Mouse (Mus musculus): Measurements from ENCODE around the gene Bach2. TPM values are rescaled to one million over a fixed set of nuclear protein-coding genes. Genes with fewer than 3 reads are reported as not detected.

Gene Bach2
- polyA plus RNA-seq, 1 experiment from 2014 or later, result 4.4 TPM

DNA sequence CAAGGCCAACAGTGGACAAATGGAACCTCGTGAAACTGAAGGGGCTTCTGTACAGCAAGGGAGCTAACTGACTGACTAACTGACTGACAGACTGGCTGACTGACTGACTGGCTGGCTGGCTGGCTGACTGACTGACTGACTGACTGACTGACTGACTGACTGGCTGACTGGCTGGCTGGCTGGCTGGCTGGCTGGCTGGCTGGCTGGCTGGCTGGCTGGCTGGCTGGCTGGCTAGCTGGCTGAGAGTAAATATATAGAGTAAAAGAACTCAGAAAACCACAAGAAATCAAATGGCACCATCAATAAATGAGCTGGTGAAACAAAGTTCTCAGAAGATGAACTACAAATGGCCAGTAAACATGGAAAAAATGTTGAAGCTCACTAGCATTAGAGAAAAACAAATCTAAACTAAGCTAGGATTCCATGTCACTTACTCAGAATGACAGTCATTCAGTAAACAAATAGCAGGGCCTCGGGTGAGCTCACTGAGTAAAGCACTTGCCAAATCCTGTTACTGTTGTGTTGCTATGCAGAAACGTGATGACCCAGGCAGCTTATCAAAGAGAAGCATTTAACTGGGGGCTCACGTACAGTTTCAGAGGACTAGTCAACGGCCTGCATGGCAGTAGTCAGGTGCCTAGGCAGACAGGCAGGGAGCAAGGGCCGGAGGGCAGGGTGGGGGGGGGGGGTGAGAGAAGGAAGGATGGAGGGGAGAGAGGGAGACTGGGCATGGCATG is 280.4 kb downstream of the Bach2 start:
- DNase-seq (ENCODE audit: low read depth, low spot score) (peak; percentile 19), ATAC-seq (peak; percentile 31)
- TF ChIP-seq CTCF (IDR thresholded peaks at IDR 0.05), result no peak
- no peaks in the 10 kb centered on the region for H3K27me3 ChIP-seq
- ChIA-PET POLR2A (no interaction called here), CTCF (interaction anchor here (0.7 kb wide), 1 partner anchor 87 kb away, joined by 3 read pairs; no protein-coding TSS in a partner anchor)
- in situ Hi-C loops (cut with MboI; ENCODE audit: low pct_unique_long_range_greater_than_20kb), result no loop called here

DNA sequence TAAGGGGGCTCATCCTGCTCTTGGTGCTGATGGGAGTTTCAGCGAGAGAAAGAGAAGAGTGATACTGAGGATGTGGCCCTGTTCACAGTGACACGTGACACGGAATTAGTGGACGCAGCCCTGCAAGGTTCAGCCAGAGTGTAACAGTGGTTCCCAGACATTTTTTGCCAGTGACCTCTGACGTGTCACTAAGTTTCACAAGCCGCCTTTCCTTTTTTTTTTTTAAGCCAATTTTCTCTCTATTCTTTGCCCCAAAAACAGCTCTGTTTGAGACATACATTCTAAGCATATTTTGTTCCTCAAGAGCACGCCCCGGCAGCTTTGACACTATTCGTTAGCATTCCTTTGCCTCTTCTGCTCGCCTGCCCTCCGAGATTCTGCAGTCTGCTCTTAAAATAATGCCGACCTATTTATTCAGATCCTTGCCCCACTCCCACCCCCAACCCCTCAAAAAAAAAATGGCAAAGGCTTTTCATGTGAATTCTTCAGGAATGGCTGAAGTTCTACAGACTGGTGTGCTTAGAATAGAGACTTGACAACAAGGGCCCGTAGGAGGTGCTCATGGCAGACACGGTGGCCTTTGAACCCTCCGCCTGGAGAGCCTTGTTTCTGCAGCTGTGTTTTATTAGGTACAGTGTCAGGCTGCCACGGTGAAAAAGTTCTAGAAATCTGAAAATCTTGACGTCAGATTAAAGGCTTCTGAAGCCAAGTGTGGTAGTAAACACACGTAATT is 282.2 kb downstream of the Bach2 start:
- ChIA-PET POLR2A (no interaction called here), CTCF (interaction anchor here (0.6 kb wide), 1 partner anchor 322 kb away, joined by 3 read pairs; no protein-coding TSS in a partner anchor)
- in situ Hi-C loops (cut with MboI; ENCODE audit: low pct_unique_long_range_greater_than_20kb), result no loop called here
- H3K27me3 ChIP-seq, result no peaks in the 10 kb centered on the region
- ATAC-seq (no peak), DNase-seq (ENCODE audit: low read depth, low spot score) (no peak)
- TF ChIP-seq CTCF (IDR thresholded peaks at IDR 0.05), result no peak

GRCm38 (mm10) chr4:32521361-32521740 is 282.7 kb downstream of the Bach2 start:
- no peak for TF ChIP-seq CTCF (IDR thresholded peaks at IDR 0.05)

GRCm38 (mm10) chr4:32522013-32522412 is 283.4 kb downstream of the Bach2 start:
- no peaks in the 10 kb centered on the region for H3K27me3 ChIP-seq
- TF ChIP-seq CTCF (IDR thresholded peaks at IDR 0.05), result no peak
- DNase-seq (ENCODE audit: low read depth, low spot score) (no peak), ATAC-seq (no peak)
- ChIA-PET CTCF (interaction anchor here (0.6 kb wide), 1 partner anchor 967 kb away, joined by 3 read pairs; no protein-coding TSS in a partner anchor), POLR2A (no interaction called here)
- in situ Hi-C loops (cut with MboI; ENCODE audit: low pct_unique_long_range_greater_than_20kb), result no loop called here

More at GRCm38 (mm10) chr4:32521361-32521740, 282.7 kb downstream of the Bach2 start:
- H3K27me3 ChIP-seq, result no peaks in the 10 kb centered on the region
- POLR2A ChIA-PET, result no interaction called here
- no peak for ATAC-seq
- CTCF ChIA-PET, result interaction anchor here (0.6 kb wide), 2 partner anchors 322 to 967 kb away, joined by 3 read pairs; no protein-coding TSS in a partner anchor
- in situ Hi-C loops (cut with MboI; ENCODE audit: low pct_unique_long_range_greater_than_20kb), result no loop called here
- DNase-seq (ENCODE audit: low read depth, low spot score), result no peak

- no peaks in the 10 kb centered on the region for H3K27me3 ChIP-seq
- ChIA-PET POLR2A (no interaction called here), CTCF (no interaction called here)
- TF ChIP-seq CTCF (IDR thresholded peaks at IDR 0.05), result no peak
- ATAC-seq (no peak), DNase-seq (ENCODE audit: low read depth, low spot score) (no peak)
- in situ Hi-C loops (cut with MboI; ENCODE audit: low pct_unique_long_range_greater_than_20kb), result no loop called here
Measured at GRCm38 (mm10) chr4:32524282-32524681, 285.7 kb downstream of the Bach2 start.

GRCm38 (mm10) chr4:32525000-32525399 is 286.4 kb downstream of the Bach2 start:
- ATAC-seq, result no peak
- ChIA-PET POLR2A (no interaction called here), CTCF (no interaction called here)
- no peak for TF ChIP-seq CTCF (IDR thresholded peaks at IDR 0.05)
- in situ Hi-C loops (cut with MboI; ENCODE audit: low pct_unique_long_range_greater_than_20kb), result no loop called here
- no peak for DNase-seq (ENCODE audit: low read depth, low spot score)
- no peaks in the 10 kb centered on the region for H3K27me3 ChIP-seq

DNA sequence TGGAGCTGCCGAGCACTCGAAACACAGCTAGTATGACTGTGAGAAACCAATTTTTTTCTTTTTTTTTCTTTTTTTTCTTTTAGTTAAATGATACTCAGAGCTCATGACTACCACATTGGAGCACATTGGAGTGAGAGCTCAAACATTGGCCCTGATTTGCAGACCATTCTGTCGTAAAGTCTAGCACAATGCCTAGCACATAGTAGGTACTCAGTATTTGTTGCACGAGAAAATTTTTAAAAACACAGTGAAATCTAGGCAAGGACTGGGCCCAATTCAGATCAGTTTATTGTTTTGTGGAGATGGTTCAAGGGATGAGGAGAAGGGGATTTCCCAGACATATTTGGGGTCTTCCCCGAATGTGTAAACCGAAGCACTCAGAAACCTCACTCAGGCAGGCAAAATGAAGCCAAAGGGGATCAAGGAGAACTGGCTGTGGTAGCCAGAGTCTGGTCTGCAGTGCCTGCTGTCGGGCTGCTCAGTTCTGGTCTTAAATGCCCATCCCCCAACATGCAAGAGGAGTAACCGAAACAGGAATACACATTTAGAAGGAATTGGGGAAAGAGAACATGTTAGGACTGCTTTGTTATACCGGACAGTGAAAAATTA is 287.7 kb downstream of the Bach2 start:
- no peaks in the 10 kb centered on the region for H3K27me3 ChIP-seq
- CTCF ChIA-PET, result no interaction called here
- in situ Hi-C loops (cut with MboI; ENCODE audit: low pct_unique_long_range_greater_than_20kb), result no loop called here
- TF ChIP-seq CTCF (IDR thresholded peaks at IDR 0.05), result no peak
- POLR2A ChIA-PET, result no interaction called here
- no peak for DNase-seq (ENCODE audit: low read depth, low spot score)
- no peak for ATAC-seq

DNA sequence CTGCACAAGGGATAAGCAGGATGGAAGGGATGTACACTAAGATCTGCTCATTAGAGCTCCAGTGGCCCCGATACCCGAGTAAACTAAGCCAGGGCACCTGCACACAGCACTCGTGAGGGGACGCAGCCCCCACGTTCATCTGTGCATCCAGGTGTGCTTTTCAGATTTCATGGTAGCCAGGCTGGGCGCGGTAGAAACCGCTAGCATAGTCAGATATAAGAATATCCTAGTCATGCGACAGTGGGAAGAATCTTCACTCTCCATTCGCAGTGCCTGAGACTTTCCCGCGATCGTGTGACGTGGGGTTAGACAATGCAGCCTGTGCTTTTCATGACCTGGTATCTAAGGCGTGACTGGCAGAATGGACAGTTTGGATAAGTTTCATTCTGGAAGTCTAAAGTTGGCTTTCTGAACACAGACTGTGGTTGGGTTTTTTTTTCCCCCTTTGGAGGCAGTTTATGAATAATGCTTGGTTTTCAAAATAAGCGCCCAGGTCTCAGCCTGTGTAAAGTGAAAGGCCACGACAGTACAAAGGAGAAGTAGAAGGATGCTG is 290.9 kb downstream of the Bach2 start:
- in situ Hi-C loops (cut with MboI; ENCODE audit: low pct_unique_long_range_greater_than_20kb), result no loop called here
- H3K27me3 ChIP-seq, result no peaks in the 10 kb centered on the region
- TF ChIP-seq CTCF (IDR thresholded peaks at IDR 0.05), result no peak
- no peak for ATAC-seq
- no peak for DNase-seq (ENCODE audit: low read depth, low spot score)
- ChIA-PET CTCF (no interaction called here), POLR2A (no interaction called here)

DNA sequence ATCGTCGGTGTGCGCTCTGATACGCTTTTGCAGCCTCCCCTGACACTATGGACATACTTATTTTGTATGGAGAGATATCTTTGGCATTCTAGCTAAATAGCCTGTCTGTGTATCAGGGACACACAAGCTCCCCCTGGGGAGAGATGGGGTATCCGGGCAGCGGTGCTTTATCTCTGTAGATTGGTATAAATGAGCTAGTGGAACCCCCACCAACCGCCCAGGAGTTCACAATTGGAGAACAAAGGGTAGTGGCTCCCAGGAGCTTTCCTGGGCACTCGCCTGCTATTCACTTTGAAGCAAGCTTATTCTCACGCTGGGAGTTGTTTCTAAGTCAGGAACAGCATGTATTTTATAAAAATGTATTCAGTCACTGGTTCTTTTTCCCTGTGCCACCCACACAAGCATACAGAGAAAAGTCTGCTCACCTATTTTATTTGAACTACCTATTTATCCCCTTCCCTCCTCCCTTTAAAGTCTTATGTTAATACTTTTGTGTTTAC is 291.9 kb downstream of the Bach2 start:
- no peak for TF ChIP-seq CTCF (IDR thresholded peaks at IDR 0.05)
- POLR2A ChIA-PET, result no interaction called here
- in situ Hi-C loops (cut with MboI; ENCODE audit: low pct_unique_long_range_greater_than_20kb), result loop anchor here (5.0 kb wide), 2 partner anchors 228 to 288 kb away; no protein-coding TSS in a partner anchor
- DNase-seq (ENCODE audit: low read depth, low spot score) (no peak), ATAC-seq (no peak)
- H3K27me3 ChIP-seq, result no peaks in the 10 kb centered on the region
- CTCF ChIA-PET, result no interaction called here

DNA sequence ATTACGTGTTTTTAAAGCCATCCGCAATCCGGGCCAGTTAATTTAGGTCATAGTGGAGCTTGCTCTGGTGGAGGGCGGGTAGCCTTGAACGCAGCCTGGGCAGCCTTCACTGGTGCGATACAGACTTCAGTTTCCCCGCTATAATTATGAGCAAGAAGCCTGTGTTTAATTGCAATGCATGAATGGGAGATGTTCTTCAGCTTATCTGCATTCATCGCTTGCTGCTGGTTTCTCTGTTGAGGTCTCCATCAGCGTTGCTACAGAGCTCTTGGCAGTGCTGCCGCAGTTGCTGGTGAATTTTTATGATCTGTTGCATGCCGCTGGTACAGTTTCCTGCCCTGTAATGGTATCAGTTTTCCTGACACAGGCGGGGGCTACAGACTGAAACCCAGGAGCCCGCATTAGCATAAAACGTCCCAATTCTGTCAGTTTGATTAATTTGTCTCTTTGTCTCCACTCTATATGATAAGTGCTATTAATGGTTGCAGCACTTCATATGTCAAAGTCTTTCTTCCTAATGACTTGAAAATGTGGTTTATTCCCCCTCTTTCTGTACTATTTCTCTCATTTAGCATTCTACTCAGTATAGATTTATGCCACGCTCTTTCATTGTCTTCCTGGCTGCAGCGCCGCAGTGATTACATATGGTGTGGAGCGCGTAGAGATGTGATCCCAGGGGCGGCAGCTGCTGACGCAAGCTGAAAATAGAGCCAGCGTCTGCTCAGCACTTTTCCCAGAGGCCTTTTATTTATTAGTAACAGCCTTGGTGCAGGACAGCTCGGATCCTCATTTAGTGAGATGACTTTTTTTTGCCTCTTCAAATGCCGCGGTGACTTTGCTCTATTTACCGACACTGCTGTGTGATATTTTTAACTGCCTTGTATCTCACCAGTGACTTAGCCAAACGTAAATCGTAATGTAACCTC is 292.6 kb downstream of the Bach2 start:
- CTCF ChIA-PET, result no interaction called here
- POLR2A ChIA-PET, result no interaction called here
- DNase-seq (ENCODE audit: low read depth, low spot score), result no peak
- TF ChIP-seq CTCF (IDR thresholded peaks at IDR 0.05), result no peak
- no peaks in the 10 kb centered on the region for H3K27me3 ChIP-seq
- ATAC-seq, result no peak
- in situ Hi-C loops (cut with MboI; ENCODE audit: low pct_unique_long_range_greater_than_20kb), result loop anchor here (5.0 kb wide), 2 partner anchors 229 to 289 kb away; no protein-coding TSS in a partner anchor

All from Patski (cell line).